Mouse (Mus musculus) stomach, embryonic 16.5 days (tissue): ENCODE measurements around the gene Cryl1. TPM values are rescaled to one million over a fixed set of nuclear protein-coding genes. Genes with fewer than 3 reads are reported as not detected.
A peak's percentile ranks its signal among the peaks of the same experiment; 100 is the strongest.

Experiments used
- ATAC-seq: fragments of 200-750 bp; cut with Nextera tagmentation; 2 replicates; pipeline ENCODE4 v1.8.0; 2017; ENCODE audit warnings: moderate number of reproducible peaks, moderate TSS enrichment; ENCODE audit not compliant: insufficient read depth, low FRiP score
- H3K27ac ChIP-seq: fragments of 300-500 bp; sonication (generic); 2 replicates; pipeline ENCODE4 v1.5.1; 2014; ENCODE audit warnings: low read length
- H3K27me3 ChIP-seq: fragments of 300-500 bp; sonication (generic); 2 replicates; pipeline ENCODE4 v1.6.1; 2014; ENCODE audit warnings: low read length, control low read depth, mixed read lengths; ENCODE audit not compliant: control insufficient read depth, insufficient read depth
- H3K36me3 ChIP-seq: fragments of 300-500 bp; sonication (generic); 2 replicates; pipeline ENCODE4 v1.6.1; 2014; ENCODE audit warnings: low read length; ENCODE audit not compliant: control insufficient read depth, insufficient read depth
- H3K4me1 ChIP-seq: fragments of 300-500 bp; sonication (generic); 2 replicates; pipeline ENCODE4 v1.6.1; 2014; ENCODE audit warnings: low read length, control low read depth, mixed read lengths; ENCODE audit not compliant: control insufficient read depth, insufficient read depth
- H3K4me2 ChIP-seq: fragments of 300-500 bp; sonication (generic); 2 replicates; pipeline ENCODE4 v1.6.1; 2014; ENCODE audit warnings: low read depth, low read length, mixed read lengths
- H3K4me3 ChIP-seq: fragments of 300-500 bp; sonication (generic); replicated peaks from 2 replicates; pipeline ENCODE4 v1.5.1; 2014; ENCODE audit warnings: mild to moderate bottlenecking, low read length
- H3K9ac ChIP-seq: fragments of 300-500 bp; sonication (generic); 2 replicates; pipeline ENCODE4 v1.6.1; 2014; ENCODE audit warnings: low read length
- H3K9me3 ChIP-seq: fragments of 300-500 bp; sonication (generic); replicated peaks from 2 replicates; pipeline ENCODE4 v1.6.1; 2016; ENCODE audit warnings: low read length, control low read depth; ENCODE audit not compliant: control insufficient read depth
- WGBS: fragments of 180-500 bp; shearing (Covaris S2); extraction: QIAGEN DNeasy Blood & Tissue Kit; methylation state at CpG from one replicate; pipeline ENCODE4 v1.1.7; 2014; 5-methylcytosine and 5-hydroxymethylcytosine counted together
- polyA plus RNA-seq: library from polyadenylated mRNA; unstranded; fragments of >200 nt; fragmentation: Nextera tagmentation; extraction: Ambion mirVana; gene quantifications from 2 replicates; pipeline ENCODE4 v1.2.1, GENCODE M21; 2015

Cryl1 gene
- polyA plus RNA-seq, 1 experiment from 2014 or later: 41.0 TPM

DNA sequence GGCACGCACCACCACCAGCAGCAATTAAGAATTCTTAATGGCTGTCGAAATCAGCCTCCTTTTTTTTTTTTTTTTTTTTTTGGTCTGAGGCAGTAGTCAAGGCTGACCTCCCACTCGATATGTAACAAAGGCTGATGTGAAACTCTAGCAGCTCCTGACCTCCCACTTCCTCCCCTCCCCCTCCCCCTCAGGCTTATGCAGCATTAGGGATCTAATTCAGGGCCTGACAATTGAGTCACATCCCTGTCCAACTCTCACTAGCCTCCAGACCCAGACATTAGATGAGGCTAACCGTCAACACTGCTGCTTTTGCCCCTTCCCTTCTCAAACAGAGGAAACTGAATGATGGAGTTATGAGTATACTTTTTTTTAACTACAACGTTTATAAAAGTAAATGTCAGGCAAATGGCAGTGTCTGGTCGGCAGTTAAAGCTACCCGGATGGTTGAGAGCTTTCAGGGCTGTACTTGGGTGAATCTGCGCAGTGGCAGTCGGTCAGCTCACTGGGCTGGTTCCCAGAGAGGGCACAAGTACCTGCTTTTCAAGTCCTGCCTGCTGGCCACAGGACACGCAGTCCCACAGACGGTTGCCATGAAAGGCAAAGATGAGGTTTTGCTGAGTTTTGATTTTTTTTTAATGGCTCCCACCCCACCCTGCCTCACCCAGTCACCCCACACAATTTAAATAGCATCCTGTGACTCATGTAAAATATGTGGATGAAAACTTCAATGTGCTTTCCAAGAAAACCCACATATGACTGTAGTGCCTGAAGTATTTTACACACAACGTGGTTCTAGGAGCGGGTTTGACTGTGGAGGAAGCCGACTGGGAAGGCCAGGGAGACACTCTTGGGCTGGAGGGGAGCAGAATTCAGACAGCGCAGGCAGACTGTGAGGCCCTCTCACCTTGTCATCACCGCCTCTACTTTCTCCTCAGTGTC is 81.4 kb downstream of the Cryl1 start:
- ATAC-seq: no peak
- no peaks in the 10 kb centered on the region for H3K4me1 ChIP-seq
- no peak overlapping the region for H3K4me2 ChIP-seq
- no peaks in the 10 kb centered on the region for H3K36me3 ChIP-seq
- H3K27me3 ChIP-seq: no peaks in the 10 kb centered on the region
- 58% methylated on average over 16 of the region's 16 CpGs for WGBS
- H3K4me3 ChIP-seq: no peak overlapping the region
- H3K27ac ChIP-seq: peak overlapping the region; percentile 62; the same call in 1 of the 2 replicates
- H3K9ac ChIP-seq: no peak overlapping the region
- H3K9me3 ChIP-seq: no peaks in the 10 kb centered on the region

DNA sequence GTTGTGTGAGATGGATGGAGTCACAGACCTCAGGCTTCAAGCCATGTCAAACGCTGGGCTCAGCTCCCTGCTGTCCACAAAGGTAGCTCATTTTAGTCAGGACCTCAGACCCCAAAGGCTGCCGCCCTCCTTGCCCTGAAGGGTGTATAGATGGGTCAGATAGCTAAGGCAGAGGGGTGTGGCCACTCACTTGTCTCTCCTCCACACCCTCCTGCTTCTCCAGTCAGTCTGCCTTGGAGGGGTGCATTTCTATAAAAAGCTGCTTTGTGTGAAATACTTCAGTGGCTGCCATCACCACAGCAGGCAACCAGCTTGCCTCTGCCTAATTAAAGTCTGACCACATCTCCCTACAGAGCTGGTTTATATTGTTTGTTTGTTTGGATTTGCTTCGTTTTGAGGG is 82.4 kb downstream of the Cryl1 start:
- Histone ChIP-seq H3K4me1 (no peaks in the 10 kb centered on the region), H3K27me3 (no peaks in the 10 kb centered on the region), H3K27ac (no peak overlapping the region), H3K4me2 (no peak overlapping the region), H3K4me3 (no peak overlapping the region), H3K9me3 (no peaks in the 10 kb centered on the region), H3K36me3 (no peaks in the 10 kb centered on the region), H3K9ac (no peak overlapping the region)
- WGBS: 55% methylated on average over 3 of the region's 3 CpGs
- ATAC-seq: no peak

DNA sequence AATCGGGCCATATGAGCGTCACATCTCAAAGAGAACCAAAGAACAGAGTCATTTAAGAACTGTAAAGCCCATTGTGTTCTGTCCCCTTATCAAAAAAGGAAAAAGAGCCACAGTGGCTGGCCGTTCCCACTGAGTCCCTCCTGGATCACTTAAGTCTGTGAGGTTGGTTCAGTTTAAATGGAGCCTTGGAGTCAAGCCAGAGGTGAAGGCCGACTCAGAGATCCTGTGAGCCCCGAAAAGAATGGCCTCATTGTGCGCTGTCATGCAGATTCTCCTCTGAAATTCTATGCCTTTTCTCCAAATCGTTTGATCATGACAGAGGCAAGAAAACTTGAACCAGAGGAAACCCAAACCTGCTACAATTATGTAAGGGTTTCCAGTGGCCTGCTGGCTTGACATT is 82.8 kb downstream of the Cryl1 start:
- Histone ChIP-seq H3K4me1 (no peaks in the 10 kb centered on the region), H3K9ac (no peak overlapping the region), H3K4me3 (no peak overlapping the region), H3K27me3 (no peaks in the 10 kb centered on the region), H3K4me2 (no peak overlapping the region), H3K9me3 (no peaks in the 10 kb centered on the region), H3K27ac (no peak overlapping the region), H3K36me3 (no peaks in the 10 kb centered on the region)
- no peak for ATAC-seq
- 69% methylated on average over 7 of the region's 7 CpGs for WGBS

DNA sequence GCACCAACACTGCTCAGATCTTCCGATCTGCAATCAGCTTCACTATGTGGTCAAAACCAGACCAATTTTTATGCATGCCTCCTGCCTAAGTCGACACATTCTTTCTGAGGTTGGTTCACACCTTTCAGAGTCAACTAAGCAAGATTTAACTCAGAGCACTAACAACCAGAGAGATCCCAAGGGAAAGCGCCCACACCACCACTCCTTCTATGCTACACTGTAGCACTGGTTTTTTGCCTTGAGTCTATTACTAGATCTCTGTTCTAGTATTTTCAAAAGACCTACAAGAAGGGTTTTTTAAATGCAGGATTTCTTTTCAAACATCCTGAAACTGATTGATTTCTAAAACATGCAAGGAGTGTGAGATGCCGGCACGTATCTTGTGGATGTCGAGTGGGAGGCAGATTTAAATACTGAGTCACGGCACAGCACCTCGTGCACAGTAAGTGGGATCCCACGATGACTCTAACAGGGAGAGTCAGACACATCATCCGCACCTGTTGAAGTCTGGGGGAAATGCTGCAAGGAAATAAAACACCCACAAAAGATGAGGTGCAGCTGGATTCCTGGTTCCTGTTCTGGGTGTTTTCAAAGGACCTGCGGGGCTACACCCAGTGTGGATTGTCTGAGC is 96.6 kb downstream of the Cryl1 start:
- Histone ChIP-seq H3K4me1 (no peaks in the 10 kb centered on the region), H3K9me3 (no peaks in the 10 kb centered on the region), H3K4me3 (no peak overlapping the region), H3K4me2 (no peak overlapping the region), H3K27me3 (no peaks in the 10 kb centered on the region), H3K9ac (no peak overlapping the region), H3K36me3 (no peaks in the 10 kb centered on the region), H3K27ac (no peak overlapping the region)
- no peak for ATAC-seq
- 76% methylated on average over 11 of the region's 11 CpGs for WGBS

DNA sequence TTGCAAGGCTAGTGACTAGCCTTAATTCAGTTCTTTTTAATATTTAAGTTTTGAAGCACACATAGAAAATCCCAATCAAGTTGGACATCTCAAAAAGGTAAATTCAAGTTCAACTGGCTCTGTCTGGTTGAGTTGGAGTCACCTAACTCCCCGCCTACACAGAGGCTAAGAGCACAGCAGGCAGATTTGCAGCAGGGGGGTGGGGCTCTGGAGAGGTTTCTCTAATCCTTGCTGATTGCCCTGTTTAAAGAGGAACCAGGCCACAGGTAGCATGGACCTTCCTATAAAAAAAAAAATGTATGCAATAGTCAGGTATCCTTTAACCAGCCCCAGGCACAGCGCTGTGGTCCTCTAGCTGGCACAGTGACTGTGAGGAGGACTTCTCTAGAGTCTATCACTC is 97.8 kb downstream of the Cryl1 start:
- no peak overlapping the region for H3K4me3 ChIP-seq
- no peak overlapping the region for H3K9ac ChIP-seq
- no peaks in the 10 kb centered on the region for H3K9me3 ChIP-seq
- no peak overlapping the region for H3K4me2 ChIP-seq
- no peaks in the 10 kb centered on the region for H3K36me3 ChIP-seq
- WGBS: 52% methylated on average over 2 of the region's 2 CpGs
- ATAC-seq: no peak
- no peaks in the 10 kb centered on the region for H3K27me3 ChIP-seq
- no peak overlapping the region for H3K27ac ChIP-seq
- H3K4me1 ChIP-seq: no peaks in the 10 kb centered on the region

DNA sequence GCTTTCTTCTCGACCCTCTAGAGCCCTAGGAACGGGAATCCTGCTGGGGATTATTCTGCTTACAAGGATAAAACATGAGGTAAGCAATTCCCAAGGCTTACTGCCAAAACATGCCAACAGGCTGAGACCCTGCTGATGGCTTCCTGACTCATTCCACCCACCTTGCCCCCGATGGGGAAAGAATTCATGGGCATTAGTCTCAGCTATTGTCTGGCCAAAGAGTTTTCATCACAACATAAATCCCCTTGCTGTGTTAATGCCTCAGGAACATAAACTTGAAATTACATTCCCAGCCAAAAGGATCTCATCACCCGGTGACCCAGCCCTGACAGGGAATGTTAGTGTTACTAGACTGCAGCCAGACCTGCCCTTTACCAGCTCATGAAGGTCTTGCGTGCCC is 100.7 kb downstream of the Cryl1 start:
- Histone ChIP-seq H3K27me3 (no peaks in the 10 kb centered on the region), H3K4me1 (no peaks in the 10 kb centered on the region), H3K36me3 (no peaks in the 10 kb centered on the region), H3K9ac (no peak overlapping the region), H3K4me2 (no peak overlapping the region), H3K4me3 (no peak overlapping the region), H3K9me3 (no peaks in the 10 kb centered on the region), H3K27ac (no peak overlapping the region)
- ATAC-seq: no peak
- 41% methylated on average over 5 of the region's 5 CpGs for WGBS

DNA sequence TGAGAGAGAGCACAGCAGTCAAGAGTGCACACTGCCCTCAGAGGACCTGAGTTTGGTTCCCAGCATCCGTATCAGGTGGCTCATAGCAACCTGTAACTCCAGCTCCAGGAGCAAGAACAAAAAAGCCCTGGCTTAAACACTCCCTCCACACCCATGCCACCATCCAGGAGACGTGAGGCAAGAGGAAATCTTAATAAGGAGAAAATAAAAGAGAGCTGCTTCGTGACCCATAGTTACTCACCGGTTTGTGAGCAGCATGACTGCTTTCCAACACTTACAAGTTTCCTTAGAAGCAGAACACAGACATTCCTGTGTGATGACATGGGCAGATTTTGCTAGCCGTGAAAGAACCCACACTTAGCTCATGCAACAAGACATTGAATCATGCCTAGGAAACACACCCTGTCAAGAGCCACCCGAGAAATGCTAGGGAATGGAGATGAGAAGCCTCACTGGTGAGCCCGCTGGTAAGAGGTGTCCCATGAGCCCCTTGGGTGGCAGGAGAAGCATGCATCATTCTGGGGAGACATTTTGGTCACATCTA is 106.9 kb downstream of the Cryl1 start:
- H3K27ac ChIP-seq: no peak overlapping the region
- H3K9me3 ChIP-seq: no peaks in the 10 kb centered on the region
- no peak overlapping the region for H3K4me2 ChIP-seq
- no peak for ATAC-seq
- WGBS: 75% methylated on average over 7 of the region's 7 CpGs
- no peaks in the 10 kb centered on the region for H3K27me3 ChIP-seq
- H3K9ac ChIP-seq: no peak overlapping the region
- no peak overlapping the region for H3K4me3 ChIP-seq
- no peaks in the 10 kb centered on the region for H3K36me3 ChIP-seq
- no peaks in the 10 kb centered on the region for H3K4me1 ChIP-seq

DNA sequence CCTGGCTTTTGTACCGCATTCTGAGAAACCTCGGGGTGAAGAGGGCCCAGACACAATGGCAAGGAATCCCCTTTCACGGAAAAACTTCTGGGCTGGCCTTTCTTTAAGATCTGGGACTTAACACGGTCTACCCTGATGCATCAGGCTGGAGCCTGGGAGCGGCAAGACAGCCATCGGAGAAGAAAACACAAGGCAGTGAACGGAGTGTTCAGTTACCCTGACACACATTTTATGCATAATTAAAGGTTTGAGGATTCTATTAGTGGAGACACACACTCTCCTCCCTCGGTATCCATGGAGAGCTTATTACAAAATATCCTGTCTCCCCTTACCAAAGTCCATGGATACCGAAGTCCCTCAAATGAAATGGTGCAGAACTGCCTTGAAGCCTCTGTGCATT is 109.2 kb downstream of the Cryl1 start:
- Histone ChIP-seq H3K36me3 (no peaks in the 10 kb centered on the region), H3K9me3 (no peaks in the 10 kb centered on the region), H3K4me2 (no peak overlapping the region), H3K27me3 (no peaks in the 10 kb centered on the region), H3K27ac (no peak overlapping the region), H3K4me1 (no peaks in the 10 kb centered on the region), H3K9ac (no peak overlapping the region), H3K4me3 (no peak overlapping the region)
- 72% methylated on average over 9 of the region's 9 CpGs for WGBS
- ATAC-seq: no peak

DNA sequence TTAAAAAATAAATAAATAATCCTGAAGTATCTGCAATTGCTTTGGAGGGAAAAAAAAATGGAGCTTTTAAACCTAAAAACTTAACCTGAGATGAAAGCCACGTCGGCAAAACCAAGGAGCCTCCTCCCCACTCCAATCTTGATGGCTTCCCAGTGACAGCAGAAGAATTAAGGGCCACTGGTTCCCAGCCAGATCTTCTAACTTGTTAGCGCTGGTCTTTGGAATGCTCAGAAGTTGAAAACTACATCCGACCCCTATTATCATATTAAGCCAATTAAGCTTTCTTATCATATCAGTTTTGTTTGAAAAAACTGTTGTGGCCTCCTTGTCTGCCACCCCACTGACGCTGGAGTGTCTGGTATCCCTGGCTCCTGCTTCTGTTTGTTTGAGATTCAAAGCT is 114.5 kb downstream of the Cryl1 start:
- Histone ChIP-seq H3K27me3 (no peaks in the 10 kb centered on the region), H3K27ac (no peak overlapping the region), H3K4me3 (no peak overlapping the region), H3K4me1 (no peaks in the 10 kb centered on the region), H3K9ac (no peak overlapping the region), H3K9me3 (no peaks in the 10 kb centered on the region), H3K36me3 (no peaks in the 10 kb centered on the region), H3K4me2 (no peak overlapping the region)
- 33% methylated on average over 5 of the region's 5 CpGs for WGBS
- ATAC-seq: no peak
